Mouse (Mus musculus): ENCODE data around the gene Exoc2. TPM values are rescaled to one million over a fixed set of nuclear protein-coding genes. Genes with fewer than 3 reads are reported as not detected.

The Exoc2 gene
- polyA plus RNA-seq, 1 experiment from 2014 or later = 37.1 TPM

- Histone ChIP-seq H3K36me3 (ENCODE audit: control insufficient read depth, insufficient read depth, low read length) (no peaks in the 10 kb centered on the region), H3K4me3 (ENCODE audit: low read length) (no peak overlapping the region), H3K4me2 (ENCODE audit: low read depth, low read length) (no peak overlapping the region), H3K9me3 (ENCODE audit: control insufficient read depth, low read length) (no peaks in the 10 kb centered on the region), H3K27me3 (ENCODE audit: control insufficient read depth, insufficient read depth, low read depth, low read length) (no peaks in the 10 kb centered on the region), H3K4me1 (replicated peaks; ENCODE audit: control insufficient read depth, insufficient read depth, low read length) (no peaks in the 10 kb centered on the region), H3K9ac (ENCODE audit: low read length) (no peak overlapping the region), H3K27ac (ENCODE audit: low read length) (no peak overlapping the region)
- no peak for ATAC-seq (ENCODE audit: low read depth)
- WGBS = 79% methylated on average over 2 of the region's 2 CpGs
Measured at GRCm38 (mm10) chr13:30787036-30787320, 186.9 kb downstream of the Exoc2 start.

- Histone ChIP-seq H3K36me3 (ENCODE audit: control insufficient read depth, insufficient read depth, low read length) (no peaks in the 10 kb centered on the region), H3K4me1 (replicated peaks; ENCODE audit: control insufficient read depth, insufficient read depth, low read length) (peaks cover 2% of the 10 kb centered on the region; the same call in 1 of the 2 replicates), H3K4me2 (ENCODE audit: low read depth, low read length) (no peak overlapping the region), H3K27me3 (ENCODE audit: control insufficient read depth, insufficient read depth, low read depth, low read length) (no peaks in the 10 kb centered on the region), H3K9ac (ENCODE audit: low read length) (no peak overlapping the region), H3K4me3 (ENCODE audit: low read length) (no peak overlapping the region), H3K9me3 (ENCODE audit: control insufficient read depth, low read length) (no peaks in the 10 kb centered on the region), H3K27ac (ENCODE audit: low read length) (no peak overlapping the region)
- 61% methylated on average over 5 of the region's 5 CpGs for WGBS
- ATAC-seq (ENCODE audit: low read depth) = no peak
Measured at GRCm38 (mm10) chr13:30786235-30787035, 187.5 kb downstream of the Exoc2 start.

GRCm38 (mm10) chr13:30785423-30786040 is 188.4 kb downstream of the Exoc2 start:
- WGBS = 75% methylated on average over 4 of the region's 4 CpGs
- peaks cover 3% of the 10 kb centered on the region; the same call in 1 of the 2 replicates for H3K4me1 ChIP-seq (replicated peaks; ENCODE audit: control insufficient read depth, insufficient read depth, low read length)
- 0 out of 2 replicates have a peak, but pooled peaks have one; percentile 48 for ATAC-seq (ENCODE audit: low read depth)
- H3K27me3 ChIP-seq (ENCODE audit: control insufficient read depth, insufficient read depth, low read depth, low read length) = no peaks in the 10 kb centered on the region
- H3K36me3 ChIP-seq (ENCODE audit: control insufficient read depth, insufficient read depth, low read length) = no peaks in the 10 kb centered on the region
- no peak overlapping the region for H3K27ac ChIP-seq (ENCODE audit: low read length)
- no peak overlapping the region for H3K4me2 ChIP-seq (ENCODE audit: low read depth, low read length)
- no peak overlapping the region for H3K9ac ChIP-seq (ENCODE audit: low read length)
- no peak overlapping the region for H3K4me3 ChIP-seq (ENCODE audit: low read length)
- no peaks in the 10 kb centered on the region for H3K9me3 ChIP-seq (ENCODE audit: control insufficient read depth, low read length)

- H3K27me3 ChIP-seq (ENCODE audit: control insufficient read depth, insufficient read depth, low read depth, low read length) = no peaks in the 10 kb centered on the region
- H3K9ac ChIP-seq (ENCODE audit: low read length) = no peak overlapping the region
- peaks cover 3% of the 10 kb centered on the region; the same call in 1 of the 2 replicates for H3K4me1 ChIP-seq (replicated peaks; ENCODE audit: control insufficient read depth, insufficient read depth, low read length)
- WGBS = 38% methylated on average over 8 of the region's 8 CpGs
- no peaks in the 10 kb centered on the region for H3K36me3 ChIP-seq (ENCODE audit: control insufficient read depth, insufficient read depth, low read length)
- H3K9me3 ChIP-seq (ENCODE audit: control insufficient read depth, low read length) = no peaks in the 10 kb centered on the region
- no peak overlapping the region for H3K4me3 ChIP-seq (ENCODE audit: low read length)
- no peak overlapping the region for H3K27ac ChIP-seq (ENCODE audit: low read length)
- H3K4me2 ChIP-seq (ENCODE audit: low read depth, low read length) = no peak overlapping the region
- ATAC-seq (ENCODE audit: low read depth) = no peak
Measured at GRCm38 (mm10) chr13:30782419-30782818, 191.5 kb downstream of the Exoc2 start.

- H3K4me1 ChIP-seq (replicated peaks; ENCODE audit: control insufficient read depth, insufficient read depth, low read length) = peaks cover 3% of the 10 kb centered on the region; the same call in 1 of the 2 replicates
- WGBS = 10% methylated on average over 2 of the region's 2 CpGs
- H3K36me3 ChIP-seq (ENCODE audit: control insufficient read depth, insufficient read depth, low read length) = no peaks in the 10 kb centered on the region
- no peak overlapping the region for H3K4me2 ChIP-seq (ENCODE audit: low read depth, low read length)
- H3K9me3 ChIP-seq (ENCODE audit: control insufficient read depth, low read length) = no peaks in the 10 kb centered on the region
- no peak; the same call in 1 of the 2 replicates for ATAC-seq (ENCODE audit: low read depth)
- no peak overlapping the region for H3K9ac ChIP-seq (ENCODE audit: low read length)
- no peaks in the 10 kb centered on the region for H3K27me3 ChIP-seq (ENCODE audit: control insufficient read depth, insufficient read depth, low read depth, low read length)
- H3K27ac ChIP-seq (ENCODE audit: low read length) = no peak overlapping the region
- no peak overlapping the region for H3K4me3 ChIP-seq (ENCODE audit: low read length)
Measured at GRCm38 (mm10) chr13:30781905-30782304, 192.0 kb downstream of the Exoc2 start.

GRCm38 (mm10) chr13:30777678-30778179 is 196.2 kb downstream of the Exoc2 start:
- H3K4me3 ChIP-seq (ENCODE audit: low read length) = no peak overlapping the region
- no peak overlapping the region for H3K27ac ChIP-seq (ENCODE audit: low read length)
- H3K4me1 ChIP-seq (replicated peaks; ENCODE audit: control insufficient read depth, insufficient read depth, low read length) = peaks cover 3% of the 10 kb centered on the region; the same call in 1 of the 2 replicates
- WGBS = 47% methylated on average over 11 of the region's 11 CpGs
- no peak for ATAC-seq (ENCODE audit: low read depth)
- no peaks in the 10 kb centered on the region for H3K36me3 ChIP-seq (ENCODE audit: control insufficient read depth, insufficient read depth, low read length)
- no peaks in the 10 kb centered on the region for H3K9me3 ChIP-seq (ENCODE audit: control insufficient read depth, low read length)
- no peaks in the 10 kb centered on the region for H3K27me3 ChIP-seq (ENCODE audit: control insufficient read depth, insufficient read depth, low read depth, low read length)
- no peak overlapping the region for H3K4me2 ChIP-seq (ENCODE audit: low read depth, low read length)
- no peak overlapping the region for H3K9ac ChIP-seq (ENCODE audit: low read length)

GRCm38 (mm10) chr13:30776021-30776420 is 197.9 kb downstream of the Exoc2 start:
- no peak for ATAC-seq (ENCODE audit: low read depth)
- Histone ChIP-seq H3K27me3 (ENCODE audit: control insufficient read depth, insufficient read depth, low read depth, low read length) (no peaks in the 10 kb centered on the region), H3K36me3 (ENCODE audit: control insufficient read depth, insufficient read depth, low read length) (no peaks in the 10 kb centered on the region), H3K9me3 (ENCODE audit: control insufficient read depth, low read length) (no peaks in the 10 kb centered on the region), H3K9ac (ENCODE audit: low read length) (no peak overlapping the region), H3K27ac (ENCODE audit: low read length) (no peak overlapping the region), H3K4me1 (replicated peaks; ENCODE audit: control insufficient read depth, insufficient read depth, low read length) (no peaks in the 10 kb centered on the region), H3K4me2 (ENCODE audit: low read depth, low read length) (no peak overlapping the region), H3K4me3 (ENCODE audit: low read length) (no peak overlapping the region)
- 77% methylated on average over 2 of the region's 2 CpGs for WGBS

- H3K9ac ChIP-seq (ENCODE audit: low read length) = no peak overlapping the region
- peaks cover 9% of the 10 kb centered on the region; the same call in 1 of the 2 replicates for H3K4me1 ChIP-seq (replicated peaks; ENCODE audit: control insufficient read depth, insufficient read depth, low read length)
- H3K27me3 ChIP-seq (ENCODE audit: control insufficient read depth, insufficient read depth, low read depth, low read length) = no peaks in the 10 kb centered on the region
- 0 out of 2 replicates have a peak, but pooled peaks have one; percentile 19 for ATAC-seq (ENCODE audit: low read depth)
- no peaks in the 10 kb centered on the region for H3K36me3 ChIP-seq (ENCODE audit: control insufficient read depth, insufficient read depth, low read length)
- H3K9me3 ChIP-seq (ENCODE audit: control insufficient read depth, low read length) = no peaks in the 10 kb centered on the region
- no peak overlapping the region for H3K4me3 ChIP-seq (ENCODE audit: low read length)
- 53% methylated on average over 6 of the region's 6 CpGs for WGBS
- no peak overlapping the region for H3K4me2 ChIP-seq (ENCODE audit: low read depth, low read length)
- no peak overlapping the region for H3K27ac ChIP-seq (ENCODE audit: low read length)
Measured at GRCm38 (mm10) chr13:30767477-30768127, 206.3 kb downstream of the Exoc2 start.

Data from lung, embryonic 16.5 days (tissue).